Mouse (Mus musculus) c-Kit-negative CD71-positive TER-119-positive erythroid progenitor cells, embryonic 14.5 days (primary cell): ENCODE results near the gene Ecm1.
"Not testable (repeated sequence)": the region's sequence is repeated elsewhere in the genome, so short reads cannot be mapped to it uniquely, and the experiment has no call there.

Experiments
- DNase-seq: peaks from one replicate; pipeline ENCODE4 v3.0.0-alpha.2; 2013; ENCODE audit warnings: low read depth, low spot score

Gene Ecm1

GRCm38 (mm10) chr3:95726696-95727358, 12.5 kb downstream of the Ecm1 start:
- DNase-seq = no peak

- no peak for DNase-seq
Measured at GRCm38 (mm10) chr3:95725863-95726262, 13.5 kb downstream of the Ecm1 start.

- no peak for DNase-seq
Measured at GRCm38 (mm10) chr3:95722386-95722785, 17.0 kb downstream of the Ecm1 start.

GRCm38 (mm10) chr3:95718153-95718552, 21.2 kb downstream of the Ecm1 start:
- no peak for DNase-seq

- DNase-seq = no peak
Measured at GRCm38 (mm10) chr3:95716075-95716474, 23.3 kb downstream of the Ecm1 start.

GRCm38 (mm10) chr3:95709967-95710366, 29.4 kb downstream of the Ecm1 start:
- no peak for DNase-seq

GRCm38 (mm10) chr3:95709044-95709443, 30.3 kb downstream of the Ecm1 start:
- DNase-seq = no peak

- DNase-seq = no peak
Measured at GRCm38 (mm10) chr3:95707497-95707896, 31.9 kb downstream of the Ecm1 start.

- no peak for DNase-seq
Measured at GRCm38 (mm10) chr3:95706273-95706672, 33.1 kb downstream of the Ecm1 start.

- DNase-seq = no peak
Measured at GRCm38 (mm10) chr3:95704612-95705011, 34.8 kb downstream of the Ecm1 start.

GRCm38 (mm10) chr3:95703276-95703675, 36.1 kb downstream of the Ecm1 start:
- no peak for DNase-seq

GRCm38 (mm10) chr3:95701877-95702540, 37.4 kb downstream of the Ecm1 start:
- no peak for DNase-seq

GRCm38 (mm10) chr3:95701085-95701484, 38.3 kb downstream of the Ecm1 start:
- no peak for DNase-seq

- DNase-seq = no peak
Measured at GRCm38 (mm10) chr3:95700233-95700681, 39.1 kb downstream of the Ecm1 start.

- DNase-seq = no peak
Measured at GRCm38 (mm10) chr3:95698286-95698685, 41.1 kb downstream of the Ecm1 start.

GRCm38 (mm10) chr3:95696360-95696759, 43.0 kb downstream of the Ecm1 start:
- DNase-seq = no peak

GRCm38 (mm10) chr3:95695796-95696195, 43.6 kb downstream of the Ecm1 start:
- DNase-seq = no peak

- DNase-seq = no peak
Measured at GRCm38 (mm10) chr3:95694808-95695703, 44.3 kb downstream of the Ecm1 start.

GRCm38 (mm10) chr3:95693821-95694807, 45.3 kb downstream of the Ecm1 start:
- DNase-seq = no peak

GRCm38 (mm10) chr3:95692677-95693076, 46.7 kb downstream of the Ecm1 start:
- no peak for DNase-seq

GRCm38 (mm10) chr3:95690552-95690951, 48.8 kb downstream of the Ecm1 start:
- DNase-seq = not testable (repeated sequence)
